Mouse (Mus musculus) cerebellum, adult 18-20 months (tissue): Measurements from ENCODE around the gene Ly6g6f.
A peak's percentile ranks its signal among the peaks of the same experiment; 100 is the strongest.

Source experiments
- DNase-seq, 2 experiments: peaks; one replicate each; pipeline ENCODE4 v3.0.0; 2021

Gene Ly6g6f

DNA sequence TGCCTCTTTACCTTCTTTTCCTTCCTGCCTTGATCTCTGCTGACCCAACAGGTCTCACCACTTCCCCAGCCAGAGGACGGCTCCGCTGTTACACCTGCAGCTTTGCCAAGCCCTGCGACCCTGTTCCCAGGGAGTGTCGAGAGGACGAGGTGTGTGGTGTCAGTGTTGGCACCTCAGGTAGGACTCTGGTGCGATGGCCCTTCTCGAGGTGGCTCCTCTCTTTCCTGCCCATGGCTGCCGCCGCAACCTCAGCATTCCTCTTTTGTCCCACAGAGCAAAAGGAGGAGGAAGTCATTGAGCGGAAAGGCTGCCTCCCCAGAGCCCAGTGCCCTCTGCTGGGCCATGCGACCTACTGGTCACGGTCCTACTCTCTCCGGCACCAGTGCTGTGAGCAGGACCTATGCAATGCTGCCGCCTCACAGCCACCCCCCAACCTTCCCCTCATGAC, 7.6 kb downstream of the Ly6g6f start, which contains the start of gene Ly6g6d:
TSS of gene Ly6g6d (minus strand) at position 280 of the 448 bp plus-strand sequence.
- DNase-seq = peak; percentile 65 to 72

DNA sequence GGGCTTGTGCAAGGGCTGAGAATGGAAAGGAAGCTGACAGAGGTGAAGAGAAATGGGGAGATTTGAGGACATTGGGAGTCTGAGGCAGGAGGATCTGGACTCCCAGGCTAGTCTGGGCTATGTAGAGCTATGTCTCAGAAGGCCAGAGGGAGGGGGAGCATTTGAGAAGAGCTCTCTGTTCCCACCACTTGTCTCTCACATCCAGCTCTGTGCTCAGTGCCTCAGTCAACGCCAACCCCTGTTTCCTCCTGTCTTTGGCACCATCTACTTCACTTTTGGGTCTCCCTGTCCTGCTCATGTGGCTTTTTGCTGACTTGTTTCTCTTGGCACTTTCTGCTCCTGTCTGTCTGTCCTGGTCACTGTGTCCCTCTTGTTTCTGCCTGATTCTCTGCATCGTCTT, 8.1 kb downstream of the Ly6g6f start:
- DNase-seq = peak in 1 of 2 experiments; percentile 29

DNA sequence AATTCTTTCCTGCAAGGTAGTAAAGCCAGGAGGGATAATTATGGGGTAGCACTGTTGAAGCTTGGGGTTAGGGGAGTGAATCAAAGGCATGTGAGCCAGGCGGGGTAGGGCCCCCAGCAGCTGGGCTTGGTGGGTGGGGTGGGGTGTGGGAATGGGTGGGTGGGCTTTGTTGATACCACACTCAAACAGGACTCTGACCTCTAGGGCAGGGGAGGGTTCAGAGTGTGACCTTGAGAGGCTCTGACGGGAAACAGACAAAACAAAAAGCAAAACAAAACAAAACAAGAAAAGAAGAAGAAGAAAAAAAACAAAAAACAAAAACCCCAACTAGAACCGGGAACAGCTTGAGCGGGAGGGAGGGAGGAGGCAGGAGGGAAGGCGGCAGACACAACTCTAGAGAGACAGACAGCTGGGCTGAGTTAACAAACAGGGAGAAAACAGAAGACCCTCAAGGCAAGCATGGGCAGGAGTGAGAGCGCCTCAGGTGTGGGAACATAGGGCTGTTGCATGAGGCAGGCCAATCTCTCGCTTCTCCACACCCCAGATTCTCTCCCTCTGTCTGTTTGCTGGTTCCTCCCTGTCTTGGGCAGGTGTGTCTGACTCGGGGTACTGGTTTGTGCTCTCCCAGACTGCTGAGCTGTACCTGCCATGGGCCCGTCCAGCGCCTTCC, 8.8 kb downstream of the Ly6g6f start, which contains the start of gene Ly6g6e:
TSS of gene Ly6g6e (plus strand) at position 396 of the 670 bp plus-strand sequence.
- DNase-seq = no peak

DNA sequence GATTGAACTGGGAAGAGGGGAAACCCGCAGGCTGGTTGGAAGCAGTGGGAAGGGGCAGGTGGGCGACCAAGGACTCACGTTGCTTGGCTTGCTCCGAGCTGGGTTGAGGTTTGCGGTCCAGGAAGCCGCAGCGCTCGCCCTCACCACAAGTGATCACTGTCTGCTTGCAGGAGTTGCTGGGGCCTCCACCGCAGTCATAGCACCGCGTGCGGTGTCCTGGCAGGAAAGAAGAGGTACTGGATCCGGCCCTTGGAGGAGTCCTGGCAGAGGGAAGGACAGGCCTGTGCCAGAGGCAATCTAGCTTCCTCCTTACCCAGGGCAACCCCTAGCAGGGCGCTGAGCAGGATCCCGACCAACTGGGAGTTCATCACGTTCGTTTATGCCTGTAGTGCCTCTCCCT, 11.3 kb downstream of the Ly6g6f start:
- peak; percentile 84 to 88 for DNase-seq

DNA sequence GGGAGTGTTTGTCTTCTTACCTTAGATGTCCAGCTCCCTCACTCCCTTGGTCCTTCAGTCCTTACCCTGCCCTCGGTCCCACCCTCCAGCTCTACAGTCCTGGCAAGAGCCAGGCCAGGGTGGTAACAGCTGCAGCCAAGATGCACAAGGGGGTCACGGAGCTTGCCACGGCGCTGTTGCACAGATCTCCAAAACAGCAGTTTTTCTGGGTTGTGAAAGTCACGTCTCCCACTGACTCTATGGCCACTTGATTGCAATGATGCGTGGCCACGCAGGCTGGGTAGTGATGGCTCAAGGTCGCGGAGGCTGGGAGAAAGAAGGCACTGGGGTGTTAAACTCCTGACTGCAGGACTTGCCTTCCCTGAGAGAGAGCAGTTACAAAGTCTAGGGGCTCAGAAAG, 14.0 kb downstream of the Ly6g6f start:
- peak in 1 of 2 experiments; percentile 42 for DNase-seq

DNA sequence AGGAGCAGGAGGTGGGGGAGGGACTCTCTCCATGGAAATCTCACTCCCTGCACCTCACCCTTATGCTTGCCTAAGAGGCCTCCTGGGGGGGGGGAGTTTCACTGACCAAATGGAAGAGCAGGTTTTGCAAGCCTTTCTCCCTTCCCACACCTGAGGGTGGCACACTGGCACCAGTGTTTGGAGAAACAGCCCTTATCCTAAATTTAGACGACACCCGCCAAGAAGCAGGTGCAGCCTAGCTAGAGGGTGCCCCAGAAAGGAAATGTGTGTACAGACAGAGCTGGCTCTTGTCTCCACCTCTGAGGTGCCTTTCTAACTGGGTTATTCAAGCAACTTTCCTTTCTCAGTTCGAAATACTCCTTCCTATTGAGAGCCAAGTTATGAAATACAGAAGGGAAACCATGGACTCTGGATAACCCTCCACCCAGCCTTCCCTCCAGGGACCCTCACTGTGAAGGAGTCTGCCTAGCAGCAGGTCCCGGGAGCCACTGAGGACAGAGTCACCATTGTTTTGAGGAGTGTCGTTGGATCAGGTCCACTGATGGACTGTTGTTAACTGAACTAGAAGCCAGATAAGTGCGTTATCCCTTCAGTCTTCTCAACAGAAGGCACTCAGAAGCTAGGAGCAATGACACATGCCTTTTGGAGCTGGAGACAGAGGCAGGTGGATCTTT, 14.7 kb downstream of the Ly6g6f start:
- DNase-seq = peak; percentile 84 to 95

DNA sequence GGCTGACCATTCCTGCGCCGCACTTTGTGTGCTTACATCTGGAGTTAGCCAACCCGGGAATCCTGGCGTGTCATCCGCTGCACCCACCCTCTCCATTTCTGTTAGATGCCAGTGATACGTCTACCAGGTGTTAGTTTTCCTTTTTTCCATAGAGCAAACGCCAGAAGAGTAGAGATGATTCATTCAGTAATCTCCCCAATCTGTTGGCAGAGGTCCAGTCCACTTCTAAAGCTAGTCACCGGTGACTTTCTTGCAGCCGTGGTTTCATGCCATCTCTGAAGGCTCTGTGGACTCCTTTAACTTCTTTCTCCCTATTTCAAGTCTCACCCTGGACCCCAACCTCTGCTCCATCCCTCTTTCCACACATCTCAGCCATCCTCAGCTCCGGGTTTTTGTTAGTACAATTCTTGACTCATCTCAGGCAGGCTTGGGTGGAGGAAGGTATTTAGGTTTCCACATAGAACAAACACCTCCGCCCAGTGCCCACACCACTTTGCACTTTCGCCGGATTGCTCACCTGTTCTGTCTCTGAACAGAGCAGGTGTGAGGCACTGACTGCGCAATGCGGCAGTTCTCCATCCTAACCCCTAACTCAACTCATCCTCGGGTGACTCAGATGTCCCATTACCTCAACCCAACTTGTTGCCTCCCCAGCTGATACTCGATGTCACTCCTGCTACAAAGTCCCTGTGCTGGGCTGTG, 17.0 kb downstream of the Ly6g6f start:
- DNase-seq = peak; percentile 38 to 48

DNA sequence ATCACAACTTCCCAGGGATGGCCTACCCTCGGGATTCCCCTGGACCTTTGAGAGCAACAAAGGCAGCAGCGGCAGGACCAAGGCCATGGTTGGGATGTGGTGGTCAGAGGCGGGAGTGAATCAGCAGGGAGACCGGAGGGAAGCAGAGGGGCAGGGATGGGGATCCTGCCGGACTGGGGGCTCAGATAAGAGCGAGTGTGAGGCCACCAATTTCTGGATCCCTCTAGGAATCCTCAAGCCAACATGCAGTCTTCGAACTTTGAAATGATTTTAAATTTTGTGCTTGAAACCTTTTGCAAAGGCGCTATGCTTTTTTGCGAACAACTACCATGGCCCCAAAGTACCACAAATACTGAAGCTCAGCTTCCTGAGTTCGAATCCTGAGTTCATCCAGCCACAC, 19.3 kb downstream of the Ly6g6f start, which contains the start of gene Mpig6b:
TSS of gene Mpig6b (minus strand) at position 101 of the 400 bp plus-strand sequence.
- DNase-seq = no peak

DNA sequence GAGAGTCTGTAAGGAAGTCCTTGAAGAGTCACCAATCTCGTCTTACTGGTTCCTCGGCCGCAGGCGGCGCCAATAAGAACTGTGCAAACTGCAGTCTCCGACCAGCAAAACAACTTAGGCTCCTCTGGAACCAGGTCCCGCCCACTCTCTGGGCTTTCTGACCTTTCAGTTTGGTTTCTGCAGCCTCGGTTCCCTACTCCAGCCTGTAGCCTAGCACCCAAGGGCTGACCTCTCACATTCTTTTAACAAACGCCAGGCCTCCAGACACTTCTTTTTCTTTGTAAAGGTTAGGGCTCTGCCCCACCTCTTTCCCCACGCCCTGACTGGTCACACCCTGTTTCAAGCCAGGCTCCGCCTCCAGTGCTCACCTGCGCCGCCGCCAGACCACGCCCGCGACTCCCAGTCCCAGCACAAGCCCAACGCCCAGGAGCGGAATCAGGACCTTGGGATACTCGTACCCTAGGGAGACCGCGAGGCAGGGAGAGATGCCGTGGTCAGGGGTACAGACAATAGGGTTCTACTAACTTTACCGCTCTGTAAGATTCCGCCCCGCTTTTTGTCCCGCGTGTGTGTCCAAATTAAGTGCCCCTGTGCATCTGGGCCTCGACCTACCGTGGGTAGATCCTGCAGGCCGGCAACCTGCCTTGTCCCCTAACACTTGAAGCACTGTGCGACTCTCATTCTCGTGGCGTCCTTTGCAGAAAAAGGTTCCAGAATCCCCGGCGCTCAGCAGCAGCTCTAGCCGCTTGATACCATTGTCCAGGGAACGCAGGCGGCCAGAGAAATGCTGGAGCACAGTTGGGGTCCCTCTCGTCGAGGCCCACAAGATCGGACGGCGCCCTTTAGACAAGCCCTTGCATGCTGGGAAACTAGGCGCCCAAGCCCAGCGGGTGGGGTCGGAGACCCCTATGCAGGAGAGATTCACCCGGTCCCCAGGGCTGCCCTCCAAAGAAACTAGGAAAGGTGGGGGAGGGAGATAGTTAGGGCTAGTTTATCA, 20.2 kb downstream of the Ly6g6f start, which contains the start of gene Ly6g6c:
TSS of gene Ly6g6c (plus strand) at position 438 of the 997 bp plus-strand sequence.
- DNase-seq = peak; percentile 70 to 77

DNA sequence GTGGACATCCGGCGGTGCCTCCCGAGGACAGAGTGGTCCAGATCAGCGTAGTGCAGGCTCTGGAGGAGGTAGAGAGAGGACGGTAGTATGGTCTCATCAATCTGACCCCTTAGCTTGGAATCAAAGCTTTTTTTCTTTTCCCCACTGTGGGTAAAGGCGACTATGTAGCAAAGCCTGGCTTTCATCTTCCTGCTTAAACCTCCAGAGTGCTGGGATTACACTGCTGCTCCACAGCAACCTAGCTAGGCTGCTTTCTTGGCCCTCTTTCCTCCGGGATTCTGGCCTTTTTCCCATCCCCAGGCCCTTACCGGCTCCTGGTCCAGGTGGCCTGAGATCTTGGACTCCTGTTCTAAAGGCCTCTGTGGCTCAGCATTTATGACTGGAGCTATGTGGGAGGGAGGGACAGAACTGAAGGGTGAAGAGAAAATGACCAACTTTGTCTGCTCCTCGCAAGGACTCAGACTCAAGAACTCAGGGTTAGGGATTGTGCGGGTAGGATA, 21.0 kb downstream of the Ly6g6f start:
- DNase-seq = peak; percentile 67 to 69

DNA sequence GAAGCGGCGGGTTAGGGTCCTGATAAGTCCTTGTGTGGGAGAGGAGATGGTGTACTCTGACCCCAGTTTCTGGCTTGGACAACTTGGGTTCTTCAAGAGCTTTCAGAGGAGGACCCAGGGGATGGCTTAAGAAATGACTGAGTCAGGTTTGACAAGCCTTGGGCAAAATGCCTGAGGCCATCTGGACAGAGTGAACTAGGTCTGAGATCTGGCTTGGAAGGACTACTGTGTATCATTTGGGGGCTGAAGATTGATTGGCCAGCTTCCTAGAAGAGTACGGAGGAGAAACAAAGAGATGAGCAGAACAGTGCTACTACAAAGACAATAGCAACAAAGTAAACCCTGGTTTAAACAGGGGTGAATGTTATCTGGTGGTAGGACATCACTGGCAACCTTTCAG, 21.9 kb downstream of the Ly6g6f start:
- peak; percentile 45 to 48 for DNase-seq

DNA sequence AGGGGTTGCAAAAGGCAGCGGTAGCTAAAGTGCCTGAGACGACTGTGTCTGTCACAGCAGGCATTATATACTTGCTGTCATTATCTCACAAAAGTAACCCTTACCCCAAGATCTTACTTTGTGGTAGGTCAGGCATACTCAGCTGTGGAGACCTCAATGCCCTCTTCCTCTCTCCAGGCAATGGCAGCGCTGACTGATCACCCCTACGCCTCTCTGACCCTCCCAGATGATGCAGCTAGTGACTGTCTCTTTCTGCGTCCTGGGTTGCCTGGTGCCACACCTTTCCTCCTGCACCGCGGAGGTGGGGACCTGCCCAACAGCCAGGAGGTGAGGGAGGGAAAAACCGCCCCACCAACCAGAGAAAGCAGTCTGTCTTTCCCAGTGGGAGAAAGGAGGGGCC, 24.1 kb downstream of the Ly6g6f start:
- DNase-seq = no peak

DNA sequence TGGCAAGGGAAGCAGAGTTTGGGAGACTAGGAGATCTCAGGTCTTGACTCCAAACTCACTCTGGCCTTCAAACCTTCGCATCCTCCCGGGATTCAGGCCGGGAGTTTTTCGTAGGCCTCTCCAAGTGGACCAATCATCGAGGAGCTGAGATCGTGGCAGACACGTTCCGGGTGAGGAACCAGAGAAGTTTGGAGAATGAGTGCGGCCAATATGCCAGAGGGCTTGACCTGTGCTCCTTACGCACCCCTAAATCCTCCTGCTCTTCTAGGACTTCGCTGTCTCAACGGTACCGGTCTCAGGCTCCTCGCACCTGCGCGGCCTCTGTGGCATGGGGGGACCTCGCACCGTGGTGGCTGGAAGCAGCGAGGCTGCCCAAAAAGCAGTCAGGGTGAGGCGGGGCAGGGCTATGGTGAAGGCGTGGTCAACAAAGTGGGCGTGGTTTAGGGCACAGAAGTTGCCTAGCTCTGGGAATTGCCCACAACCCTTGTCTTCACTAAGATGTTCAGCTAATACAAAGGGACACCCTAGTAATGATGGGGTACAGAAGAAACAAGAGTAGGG, 24.6 kb downstream of the Ly6g6f start:
- peak in 1 of 2 experiments; percentile 33 for DNase-seq

DNA sequence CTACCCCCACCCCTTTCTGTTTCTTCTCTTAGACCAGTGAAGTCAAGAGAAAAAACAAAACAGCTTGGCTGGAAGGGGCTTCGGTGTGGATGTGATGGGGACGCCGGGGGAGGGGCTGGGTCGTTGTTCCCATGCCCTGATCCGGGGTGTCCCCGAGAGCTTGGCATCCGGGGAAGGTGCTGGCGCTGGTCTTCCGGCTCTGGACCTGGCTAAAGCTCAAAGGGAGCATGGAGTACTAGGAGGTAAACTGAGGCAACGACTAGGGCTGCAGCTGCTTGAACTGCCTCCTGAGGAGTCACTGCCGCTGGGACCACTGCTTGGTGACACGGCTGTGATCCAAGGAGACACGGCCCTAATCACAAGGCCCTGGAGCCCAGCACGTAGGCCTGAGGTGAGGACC, 25.3 kb downstream of the Ly6g6f start:
- no peak for DNase-seq

DNA sequence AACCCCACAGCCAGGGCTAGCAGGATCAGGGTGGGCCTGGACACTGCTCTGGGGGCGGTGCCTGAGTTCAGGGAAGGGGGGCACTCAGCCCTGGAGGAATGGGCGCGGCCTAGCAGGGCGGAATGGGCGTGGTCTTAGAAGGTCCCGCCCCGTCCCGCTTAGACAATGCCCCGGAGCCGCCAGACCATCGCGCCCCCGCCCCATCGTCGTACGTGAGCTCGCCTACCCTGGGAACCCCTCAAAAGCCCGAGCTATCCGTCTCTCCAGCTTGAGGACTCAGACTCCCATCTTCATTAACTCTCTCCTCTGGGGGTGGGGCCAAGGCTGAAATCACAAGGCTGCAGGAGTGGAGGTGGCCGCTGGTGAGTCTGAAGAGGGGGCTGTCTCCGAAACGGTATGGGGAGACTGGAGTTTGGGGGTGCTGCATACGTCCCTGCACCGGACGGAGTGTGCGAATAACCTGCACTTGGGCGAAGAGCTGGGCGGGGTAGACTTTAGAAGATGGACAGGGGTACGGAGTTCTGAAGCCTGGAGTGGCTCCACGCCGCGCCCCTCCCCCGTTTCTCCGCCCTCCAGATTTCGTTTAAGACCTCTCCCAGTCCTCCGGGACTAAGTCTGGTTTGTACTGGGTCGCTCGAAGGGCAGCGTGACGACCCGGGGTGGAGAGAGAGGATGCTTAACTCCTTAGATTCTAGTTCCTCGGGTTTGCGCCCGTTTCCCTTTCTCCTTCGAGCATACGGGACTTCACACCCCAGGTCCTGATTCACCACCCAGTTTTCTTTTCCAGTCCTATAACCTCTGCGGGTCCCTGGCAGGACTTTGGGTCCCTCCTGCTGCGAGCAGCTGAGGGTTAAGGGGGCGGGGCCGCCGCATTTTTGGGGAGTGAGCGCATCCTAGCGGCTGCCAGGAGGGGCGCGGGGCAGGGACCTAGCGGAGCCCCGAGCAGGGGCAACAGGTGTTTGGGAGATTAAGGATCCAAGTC, 26.2 kb downstream of the Ly6g6f start, which contains the start of gene Ddah2:
TSS of gene Ddah2 (plus strand) at position 125 of the 982 bp plus-strand sequence.
- peak; percentile 82 to 84 for DNase-seq

DNA sequence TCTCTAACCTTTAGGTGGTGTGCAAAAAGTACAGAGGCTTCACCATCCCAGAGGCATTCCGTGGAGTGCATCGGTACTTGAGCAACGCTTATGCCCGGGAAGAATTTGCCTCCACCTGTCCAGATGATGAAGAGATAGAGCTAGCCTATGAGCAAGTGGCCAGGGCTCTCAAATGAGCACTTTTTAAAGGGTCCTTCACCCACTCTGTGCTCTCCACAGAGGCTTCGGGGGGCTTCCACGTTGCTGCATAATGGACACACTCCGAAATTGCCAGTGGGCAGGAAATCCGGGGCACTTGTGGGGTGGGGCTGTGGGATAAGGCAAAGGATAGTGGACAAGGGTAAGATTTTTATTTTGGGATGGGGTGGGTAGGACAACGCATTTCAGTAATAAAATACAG, 27.1 kb downstream of the Ly6g6f start:
- DNase-seq = peak in 1 of 2 experiments; percentile 16

DNA sequence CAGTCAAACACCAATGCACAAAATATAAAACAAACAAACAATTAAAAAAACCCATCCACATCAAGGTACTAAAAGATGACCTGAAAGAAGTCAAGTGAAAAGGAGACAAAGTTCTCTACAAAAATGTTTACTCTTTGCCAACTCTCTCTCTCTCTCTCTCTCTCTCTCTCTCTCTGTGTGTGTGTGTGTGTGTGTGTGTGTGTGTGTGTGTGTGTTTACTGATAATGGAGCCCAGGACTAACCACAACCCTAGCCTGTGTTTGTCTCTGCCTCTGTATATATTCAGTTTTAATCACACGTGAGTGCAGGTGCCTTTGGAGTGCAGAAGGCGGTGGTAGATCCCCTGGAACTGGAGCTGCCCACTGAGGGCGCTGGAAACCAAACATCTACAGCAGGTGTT, 28.3 kb downstream of the Ly6g6f start:
- DNase-seq = no peak

DNA sequence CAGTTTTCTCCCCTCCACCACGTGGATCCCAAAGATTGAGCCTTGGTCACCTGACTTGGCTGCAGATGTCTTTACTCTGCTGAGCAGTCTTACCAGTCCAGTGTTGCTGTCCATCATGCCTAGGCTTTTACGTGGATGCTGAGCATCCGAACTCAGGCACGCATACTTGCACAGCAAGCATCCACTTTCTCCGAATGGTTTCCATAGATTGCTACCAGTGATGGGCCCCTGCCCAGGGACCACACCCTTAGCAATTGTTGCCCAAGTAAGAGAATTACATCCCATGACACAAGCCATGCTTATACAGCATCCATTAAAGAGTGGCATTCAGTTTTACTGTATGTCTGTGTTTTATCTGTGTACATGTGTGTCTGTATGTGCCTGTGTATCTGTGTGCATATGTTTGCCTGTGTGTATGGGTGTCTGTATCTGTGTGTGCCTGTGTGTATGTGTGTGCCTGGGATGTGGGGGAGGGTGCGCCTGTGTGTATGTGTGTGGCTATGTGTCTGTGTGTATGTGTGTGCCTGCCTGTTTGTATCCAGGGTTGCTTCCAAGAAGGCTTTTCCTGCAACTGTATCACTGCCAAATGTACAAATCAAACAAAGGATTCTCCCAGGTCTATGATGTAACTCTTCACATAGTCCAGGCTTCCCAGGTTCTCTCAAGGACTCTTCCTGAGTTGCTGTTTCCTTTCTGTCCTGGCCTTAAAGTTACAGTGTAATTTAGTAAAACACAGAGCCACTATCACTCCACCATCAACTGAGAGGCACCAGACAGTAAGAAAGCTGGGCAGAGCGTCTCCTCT, 29.5 kb downstream of the Ly6g6f start:
- no peak for DNase-seq

DNA sequence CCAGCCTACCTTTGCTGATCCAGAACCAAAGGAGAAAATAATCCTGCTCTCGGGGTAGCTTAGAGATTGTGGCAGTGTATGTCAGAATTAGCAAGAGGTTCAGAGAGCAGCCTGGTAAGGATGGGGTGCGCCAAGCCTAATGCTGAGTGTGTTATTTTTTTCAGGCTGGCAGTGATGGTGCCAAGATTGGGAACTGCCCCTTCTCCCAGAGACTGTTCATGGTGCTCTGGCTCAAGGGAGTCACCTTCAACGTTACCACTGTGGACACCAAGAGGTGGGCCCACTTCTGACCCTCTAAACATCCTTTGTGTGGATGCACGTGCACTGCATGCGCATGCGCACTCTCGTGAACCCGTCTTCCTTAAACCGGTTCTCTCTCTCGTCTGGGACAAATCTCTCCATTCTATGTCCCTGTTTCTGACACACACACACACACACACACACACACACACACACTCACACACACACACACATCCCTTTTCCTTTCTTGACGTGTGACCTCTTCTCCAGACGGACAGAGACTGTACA, 33.1 kb downstream of the Ly6g6f start:
- no peak for DNase-seq
